Mouse (Mus musculus) thymus, adult 2 months (tissue): ENCODE results near the gene Prdm5. TPM values are rescaled to one million over a fixed set of nuclear protein-coding genes. Genes with fewer than 3 reads are reported as not detected.

ENCODE experiments used
- DNase-seq: peaks from one replicate; pipeline ENCODE4 v3.0.0; 2021
- H3K27ac ChIP-seq: fragments of 200-500 bp; 2 replicates; pipeline ENCODE4 v1.5.1; 2012; ENCODE audit warnings: low read length, control low read depth; ENCODE audit not compliant: control insufficient read depth, insufficient read depth
- H3K27me3 ChIP-seq: fragments of 200-500 bp; 2 replicates; pipeline ENCODE4 v1.6.1; 2012; ENCODE audit warnings: mild to moderate bottlenecking, low read length, moderate library complexity, mixed read lengths; ENCODE audit not compliant: control insufficient read depth, insufficient read depth
- H3K36me3 ChIP-seq: fragments of 200-500 bp; 2 replicates; pipeline ENCODE4 v1.6.1; 2012; ENCODE audit warnings: mild to moderate bottlenecking, low read length, moderate library complexity; ENCODE audit not compliant: control insufficient read depth, insufficient read depth
- H3K4me1 ChIP-seq: fragments of 200-500 bp; replicated peaks from 2 replicates; pipeline ENCODE4 v1.6.1; 2012; ENCODE audit warnings: low read length; ENCODE audit not compliant: control insufficient read depth, insufficient read depth
- H3K4me3 ChIP-seq: fragments of 200-500 bp; 2 replicates; pipeline ENCODE4 v1.5.1; 2012; ENCODE audit warnings: mild to moderate bottlenecking, low read length, control low read depth, moderate library complexity; ENCODE audit not compliant: control insufficient read depth, insufficient read depth
- CTCF ChIP-seq: fragments of 200-500 bp; IDR thresholded peaks from 2 replicates; pipeline ENCODE4 v1.5.1; 2012; ENCODE audit warnings: mild to moderate bottlenecking, control low read depth, low read length, moderate library complexity, borderline replicate concordance; ENCODE audit not compliant: control insufficient read depth, poor library complexity, insufficient read depth; ENCODE audit errors: extremely low read depth
- POLR2A ChIP-seq: fragments of 200-500 bp; IDR thresholded peaks from 2 replicates; pipeline ENCODE4 v1.6.1; 2012; ENCODE audit warnings: mild to moderate bottlenecking, low read length, control low read depth, moderate library complexity; ENCODE audit not compliant: control insufficient read depth, poor library complexity, insufficient read depth; ENCODE audit errors: extremely low read depth
- WGBS: fragments of 180-500 bp; shearing (Covaris S2); methylation state at CpG from one replicate; pipeline ENCODE4 v1.1.7; 2018; 5-methylcytosine and 5-hydroxymethylcytosine counted together
- polyA plus RNA-seq: library from polyadenylated mRNA; depleted of rRNA; stranded (reverse); fragments of >200 nt; gene quantifications from 2 replicates; pipeline ENCODE4 v1.2.3, GENCODE M21; 2012

Prdm5 gene
- polyA plus RNA-seq, 1 experiment = 0.85 TPM

DNA sequence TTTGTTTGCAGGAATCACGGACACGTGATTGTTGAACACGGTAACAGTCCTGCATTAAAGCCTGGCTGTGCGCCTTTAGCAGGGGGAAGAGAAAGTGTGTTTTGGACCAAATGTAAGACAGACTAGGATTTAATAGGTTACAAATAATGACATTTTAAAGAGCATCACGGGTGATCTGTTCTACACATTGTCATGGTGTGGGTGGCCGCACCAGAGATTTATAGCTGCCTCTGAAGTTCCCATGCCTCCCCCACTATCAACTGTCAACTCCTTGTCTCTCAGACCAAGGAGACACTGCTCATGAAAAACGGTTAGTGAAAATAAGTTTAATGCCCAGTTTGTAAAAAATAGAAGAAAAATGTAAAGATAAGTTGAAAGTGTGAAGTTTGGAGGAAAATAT, 2.7 kb downstream of the Prdm5 start:
- H3K36me3 ChIP-seq = no peaks in the 10 kb centered on the region
- H3K4me3 ChIP-seq = no peak overlapping the region
- 91% methylated on average over 7 of the region's 7 CpGs for WGBS
- no peak overlapping the region for H3K27ac ChIP-seq
- DNase-seq = no peak
- peaks cover 4% of the 10 kb centered on the region for H3K4me1 ChIP-seq
- H3K27me3 ChIP-seq = no peaks in the 10 kb centered on the region
- TF ChIP-seq POLR2A (no peak), CTCF (no peak)

GRCm38 (mm10) chr6:65783670-65784069, 4.9 kb downstream of the Prdm5 start:
- H3K27ac ChIP-seq = no peak overlapping the region
- DNase-seq = no peak
- no peaks in the 10 kb centered on the region for H3K27me3 ChIP-seq
- H3K4me1 ChIP-seq = peaks cover 2% of the 10 kb centered on the region
- WGBS = 91% methylated on average over 1 of the region's 1 CpGs
- no peaks in the 10 kb centered on the region for H3K36me3 ChIP-seq
- TF ChIP-seq CTCF = no peak
- TF ChIP-seq POLR2A = no peak
- no peak overlapping the region for H3K4me3 ChIP-seq

- no peaks in the 10 kb centered on the region for H3K27me3 ChIP-seq
- no peaks in the 10 kb centered on the region for H3K36me3 ChIP-seq
- no peaks in the 10 kb centered on the region for H3K4me1 ChIP-seq
- 82% methylated on average over 2 of the region's 2 CpGs for WGBS
- DNase-seq = no peak
- H3K4me3 ChIP-seq = no peak overlapping the region
- TF ChIP-seq POLR2A (no peak), CTCF (no peak)
- no peak overlapping the region for H3K27ac ChIP-seq
Observed at GRCm38 (mm10) chr6:65792923-65793322, 14.1 kb downstream of the Prdm5 start.

DNA sequence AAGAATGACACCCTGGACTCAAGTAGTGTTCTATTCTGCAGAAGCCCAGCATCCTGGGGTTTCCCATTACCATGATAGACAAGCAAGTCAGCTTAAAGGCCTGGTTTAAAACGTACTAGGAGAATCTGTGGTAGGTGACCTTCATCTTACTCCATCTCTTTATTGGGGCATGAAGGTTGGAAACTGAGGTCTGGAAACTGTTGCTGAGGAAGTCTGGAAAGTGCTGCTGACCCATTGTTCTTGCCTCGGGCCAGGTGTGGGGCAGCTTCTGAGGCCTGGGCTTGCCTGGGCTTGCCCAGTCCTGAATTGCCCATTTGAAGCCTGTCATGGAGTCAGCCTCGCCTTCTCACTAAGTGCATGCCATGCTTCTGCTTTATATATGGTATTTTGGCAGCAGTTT, 17.8 kb downstream of the Prdm5 start:
- H3K4me1 ChIP-seq = no peaks in the 10 kb centered on the region
- DNase-seq = no peak
- 97% methylated on average over 3 of the region's 3 CpGs for WGBS
- no peak overlapping the region for H3K4me3 ChIP-seq
- no peak overlapping the region for H3K27ac ChIP-seq
- no peaks in the 10 kb centered on the region for H3K36me3 ChIP-seq
- H3K27me3 ChIP-seq = no peaks in the 10 kb centered on the region
- TF ChIP-seq POLR2A (no peak), CTCF (no peak)

DNA sequence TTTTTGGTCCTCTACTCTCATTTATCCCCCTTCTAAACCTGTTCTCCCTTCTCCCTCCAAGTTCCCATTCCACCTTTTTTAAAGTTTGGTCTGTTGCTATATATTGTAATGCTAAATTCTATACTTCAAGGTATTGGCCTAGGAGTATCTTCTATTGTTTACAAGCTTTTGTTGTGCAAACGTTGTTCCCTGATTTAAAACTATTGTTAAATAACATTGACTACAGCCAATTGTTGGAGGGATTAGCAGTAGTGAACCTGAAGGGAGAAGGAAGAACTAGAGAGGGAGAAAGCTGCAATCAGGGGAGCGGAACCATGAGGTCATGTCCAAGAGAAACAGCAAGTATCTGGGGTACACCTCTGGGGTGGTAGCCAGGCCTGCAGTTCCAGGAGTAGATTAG, 18.5 kb downstream of the Prdm5 start:
- 96% methylated on average over 2 of the region's 2 CpGs for WGBS
- Histone ChIP-seq H3K27ac (no peak overlapping the region), H3K4me1 (no peaks in the 10 kb centered on the region), H3K27me3 (no peaks in the 10 kb centered on the region), H3K36me3 (no peaks in the 10 kb centered on the region), H3K4me3 (no peak overlapping the region)
- TF ChIP-seq POLR2A = no peak
- no peak for TF ChIP-seq CTCF
- no peak for DNase-seq

DNA sequence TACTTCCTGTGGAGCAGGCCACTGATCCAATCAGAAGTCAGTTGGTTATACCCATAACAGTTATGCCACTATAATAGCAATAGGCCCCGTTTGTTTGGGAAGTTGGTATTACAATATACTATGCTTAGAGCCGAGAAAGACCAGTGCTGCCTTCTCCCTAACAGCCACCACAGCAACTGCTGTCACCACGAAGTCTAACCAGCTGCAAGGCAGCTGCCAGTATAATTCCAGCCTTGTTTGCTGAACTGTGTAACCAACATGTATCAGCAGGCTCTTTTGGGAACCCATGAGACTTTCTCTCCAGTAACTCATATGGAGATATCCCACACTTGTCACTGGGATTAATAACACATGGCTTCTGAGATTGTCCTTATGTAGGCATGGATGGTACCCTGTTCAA, 19.6 kb downstream of the Prdm5 start:
- Histone ChIP-seq H3K27me3 (no peaks in the 10 kb centered on the region), H3K36me3 (no peaks in the 10 kb centered on the region), H3K27ac (no peak overlapping the region), H3K4me1 (no peaks in the 10 kb centered on the region), H3K4me3 (no peak overlapping the region)
- 86% methylated on average over 3 of the region's 3 CpGs for WGBS
- TF ChIP-seq POLR2A = no peak
- TF ChIP-seq CTCF = no peak
- DNase-seq = no peak

GRCm38 (mm10) chr6:65811685-65812084, 32.9 kb downstream of the Prdm5 start:
- Histone ChIP-seq H3K36me3 (no peaks in the 10 kb centered on the region), H3K4me1 (no peaks in the 10 kb centered on the region), H3K27me3 (no peaks in the 10 kb centered on the region), H3K27ac (no peak overlapping the region), H3K4me3 (no peak overlapping the region)
- TF ChIP-seq POLR2A (no peak), CTCF (no peak)
- 92% methylated on average over 3 of the region's 3 CpGs for WGBS
- no peak for DNase-seq
